Mouse (Mus musculus): ENCODE measurements at regions not wholly inside any gene's neighbourhood (a gene's known extent, or its start where the extent isn't known, plus 50 kb on each side); places are given as distances from the start of the nearest gene placed in this dataset.
A peak's percentile ranks its signal among the peaks of the same experiment; 100 is the strongest.

DNA sequence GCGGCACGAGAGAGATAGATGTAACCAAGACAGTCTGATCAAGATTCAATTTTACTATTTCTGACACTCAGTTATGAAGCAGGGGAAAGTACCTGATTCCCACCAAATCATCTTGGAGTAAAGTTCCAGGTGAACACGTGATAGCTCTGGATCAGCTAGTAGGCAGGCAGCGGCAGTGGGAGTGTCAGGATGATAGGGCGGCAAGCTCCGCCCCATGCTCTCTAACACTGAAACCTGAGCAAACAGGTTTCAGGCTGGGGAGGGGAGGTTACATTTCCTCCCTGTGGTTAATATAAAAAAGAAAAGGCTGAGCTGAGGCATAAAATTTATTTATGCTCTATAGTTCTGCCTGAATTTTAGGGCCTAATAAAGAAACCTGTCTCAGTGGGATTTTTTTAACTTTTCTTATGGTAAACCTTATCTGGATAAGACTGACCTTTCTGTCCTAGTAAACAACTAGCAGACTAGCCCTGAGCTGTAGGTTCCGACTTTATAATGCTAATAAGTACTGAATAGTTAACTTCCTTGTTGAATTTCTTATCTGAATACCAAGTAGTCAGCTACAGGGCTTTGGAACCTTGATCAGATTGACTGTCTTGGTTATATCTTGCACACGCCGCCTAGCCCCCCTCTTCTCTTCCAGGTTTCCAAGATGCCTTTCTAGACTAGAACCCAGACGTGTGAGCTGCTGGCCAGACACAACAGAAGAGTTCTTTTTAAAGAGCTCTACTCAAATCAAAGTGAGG lies 254.9 kb upstream of the Dab2 start:
- Histone ChIP-seq H3K27me3 (ENCODE audit: insufficient read depth, low read length) (no peaks in the 10 kb centered on the region), H3K27ac (peak overlapping the region; percentile 51; the same call in 1 of the 2 replicates), H3K9ac (ENCODE audit: low read depth, low read length) (no peak overlapping the region), H3K9me3 (replicated peaks; ENCODE audit: low read length) (no peaks in the 10 kb centered on the region), H3K4me3 (replicated peaks; ENCODE audit: low read depth, low read length) (no peak overlapping the region), H3K4me2 (ENCODE audit: low read length) (peak overlapping the region; percentile 9; the same call in 1 of the 2 replicates), H3K4me1 (replicated peaks; ENCODE audit: insufficient read depth, low read length) (no peaks in the 10 kb centered on the region), H3K36me3 (ENCODE audit: insufficient read depth, low read length) (no peaks in the 10 kb centered on the region)
- 33% methylated on average over 10 of the region's 10 CpGs for WGBS
- no peak for TF ChIP-seq CTCF (IDR thresholded peaks at IDR 0.05; ENCODE audit: low read depth)
- no peak; the same call in 1 of the 2 replicates for ATAC-seq (replicated peaks; ENCODE audit: low FRiP score, low read depth)
- DNase-seq (ENCODE audit: low spot score): peak; percentile 67

DNA sequence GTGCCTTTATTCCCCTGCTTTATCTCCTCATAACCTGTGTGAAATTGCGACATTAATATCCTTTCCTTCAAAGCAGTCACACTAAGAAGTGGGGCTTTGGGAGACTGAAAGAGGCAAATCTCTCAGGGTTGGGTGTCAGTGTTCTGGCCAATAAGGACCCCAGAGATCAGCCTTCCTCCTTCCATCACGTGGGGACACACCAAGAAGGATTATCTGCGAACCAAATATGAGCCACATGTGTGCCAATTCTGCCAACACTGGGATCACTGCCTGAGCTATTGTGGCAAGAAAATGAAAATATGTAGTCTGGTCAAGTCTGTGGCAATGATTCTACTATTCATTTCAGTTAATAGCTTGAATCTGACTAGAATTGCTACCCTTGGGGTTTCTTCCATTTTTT lies 243.9 kb upstream of the Dab2 start:
- Histone ChIP-seq H3K4me2 (ENCODE audit: low read length) (no peak overlapping the region), H3K36me3 (ENCODE audit: insufficient read depth, low read length) (no peaks in the 10 kb centered on the region), H3K27ac (no peak overlapping the region), H3K9ac (ENCODE audit: low read depth, low read length) (no peak overlapping the region), H3K9me3 (replicated peaks; ENCODE audit: low read length) (no peaks in the 10 kb centered on the region), H3K27me3 (ENCODE audit: insufficient read depth, low read length) (no peaks in the 10 kb centered on the region), H3K4me1 (replicated peaks; ENCODE audit: insufficient read depth, low read length) (no peaks in the 10 kb centered on the region), H3K4me3 (replicated peaks; ENCODE audit: low read depth, low read length) (no peak overlapping the region)
- DNase-seq (ENCODE audit: low spot score) (no peak), ATAC-seq (replicated peaks; ENCODE audit: low FRiP score, low read depth) (no peak)
- WGBS: 88% methylated on average over 3 of the region's 3 CpGs
- no peak for TF ChIP-seq CTCF (IDR thresholded peaks at IDR 0.05; ENCODE audit: low read depth)

DNA sequence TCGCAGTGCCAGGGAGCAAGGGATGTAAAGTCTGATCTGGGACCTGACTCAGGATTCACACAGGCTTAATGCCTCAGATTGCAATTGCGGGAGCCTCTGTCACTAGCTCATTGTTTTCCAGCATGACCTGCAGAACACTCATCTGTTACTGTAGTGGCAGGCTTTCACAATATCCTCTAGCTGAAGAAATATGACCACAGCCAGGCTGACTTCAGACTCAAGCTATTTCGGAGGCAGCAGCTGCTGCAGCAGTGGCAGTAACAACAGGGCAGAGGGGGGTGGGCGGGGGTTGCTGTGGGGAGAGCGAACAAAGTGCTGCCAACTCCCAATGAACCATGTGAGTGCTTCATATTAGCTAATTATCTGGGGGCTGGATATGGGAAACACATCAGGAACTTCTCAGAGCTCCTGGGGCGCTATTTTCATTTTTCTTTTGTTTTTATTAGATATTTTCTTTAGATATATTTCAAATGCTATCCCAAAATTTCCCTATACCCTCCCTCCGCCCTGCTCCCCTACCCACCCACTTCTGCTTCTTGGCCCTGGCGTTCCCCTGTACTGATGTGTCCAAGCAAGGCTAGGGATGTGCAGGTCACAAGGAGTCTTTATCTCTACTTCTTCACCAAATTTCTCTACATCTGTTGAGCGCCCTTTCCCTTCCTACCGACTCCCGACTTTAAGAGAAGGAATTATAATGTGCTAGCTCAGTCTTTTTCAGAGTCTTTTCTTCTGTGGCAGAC lies 242.5 kb upstream of the Dab2 start:
- Histone ChIP-seq H3K27me3 (ENCODE audit: insufficient read depth, low read length) (no peaks in the 10 kb centered on the region), H3K4me3 (replicated peaks; ENCODE audit: low read depth, low read length) (no peak overlapping the region), H3K36me3 (ENCODE audit: insufficient read depth, low read length) (no peaks in the 10 kb centered on the region), H3K4me2 (ENCODE audit: low read length) (no peak overlapping the region), H3K9me3 (replicated peaks; ENCODE audit: low read length) (no peaks in the 10 kb centered on the region), H3K27ac (no peak overlapping the region), H3K9ac (ENCODE audit: low read depth, low read length) (no peak overlapping the region), H3K4me1 (replicated peaks; ENCODE audit: insufficient read depth, low read length) (no peaks in the 10 kb centered on the region)
- DNase-seq (ENCODE audit: low spot score) (peak; percentile 39), ATAC-seq (replicated peaks; ENCODE audit: low FRiP score, low read depth) (no peak)
- TF ChIP-seq CTCF (IDR thresholded peaks at IDR 0.05; ENCODE audit: low read depth): no peak
- WGBS: 47% methylated on average over 11 of the region's 11 CpGs

DNA sequence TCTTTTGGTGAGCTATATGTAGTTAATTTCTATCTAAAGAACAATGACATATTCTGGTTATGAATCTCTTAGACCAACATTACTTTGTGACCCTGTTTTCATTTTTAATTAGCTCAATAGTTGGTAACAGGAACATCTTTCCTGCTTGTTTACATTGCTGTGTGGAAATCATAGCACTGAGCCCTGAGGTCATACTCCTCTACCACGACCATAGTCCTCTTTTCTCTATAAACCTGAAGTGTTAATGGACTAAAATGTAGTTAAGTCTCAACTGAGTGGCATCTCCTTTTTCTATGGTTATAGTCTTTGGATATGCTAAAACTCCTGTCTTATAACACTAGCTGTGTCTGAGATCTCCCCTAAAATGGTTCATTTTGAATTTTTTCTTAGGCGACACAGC lies 240.2 kb upstream of the Dab2 start:
- no peaks in the 10 kb centered on the region for H3K27me3 ChIP-seq (ENCODE audit: insufficient read depth, low read length)
- no peaks in the 10 kb centered on the region for H3K4me1 ChIP-seq (replicated peaks; ENCODE audit: insufficient read depth, low read length)
- H3K36me3 ChIP-seq (ENCODE audit: insufficient read depth, low read length): no peaks in the 10 kb centered on the region
- no peak overlapping the region for H3K9ac ChIP-seq (ENCODE audit: low read depth, low read length)
- H3K4me2 ChIP-seq (ENCODE audit: low read length): no peak overlapping the region
- no peak overlapping the region for H3K4me3 ChIP-seq (replicated peaks; ENCODE audit: low read depth, low read length)
- no peak for ATAC-seq (replicated peaks; ENCODE audit: low FRiP score, low read depth)
- no peaks in the 10 kb centered on the region for H3K9me3 ChIP-seq (replicated peaks; ENCODE audit: low read length)
- TF ChIP-seq CTCF (IDR thresholded peaks at IDR 0.05; ENCODE audit: low read depth): no peak
- no peak for DNase-seq (ENCODE audit: low spot score)
- 59% methylated on average over 2 of the region's 2 CpGs for WGBS
- H3K27ac ChIP-seq: no peak overlapping the region

DNA sequence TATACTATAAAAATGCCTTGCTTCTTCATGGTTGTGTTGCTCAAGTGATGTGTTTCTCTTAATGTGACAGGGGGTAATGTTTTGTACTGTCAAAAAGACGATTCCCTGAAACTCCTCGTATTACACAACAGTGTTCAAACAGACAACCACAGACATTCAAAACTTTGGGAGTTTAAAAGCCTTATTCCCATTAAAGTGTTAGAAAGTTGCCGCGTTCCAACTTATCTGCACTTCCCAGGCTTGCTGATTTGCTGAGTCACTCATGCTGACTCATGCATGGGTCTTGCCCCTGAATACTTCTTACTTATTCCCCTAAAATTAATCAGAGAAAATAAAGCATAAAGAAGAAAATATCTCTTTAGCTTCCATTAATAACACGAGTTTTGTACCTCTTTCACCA lies 239.8 kb upstream of the Dab2 start:
- Histone ChIP-seq H3K9ac (ENCODE audit: low read depth, low read length) (no peak overlapping the region), H3K27ac (no peak overlapping the region), H3K4me1 (replicated peaks; ENCODE audit: insufficient read depth, low read length) (no peaks in the 10 kb centered on the region), H3K4me2 (ENCODE audit: low read length) (no peak overlapping the region), H3K9me3 (replicated peaks; ENCODE audit: low read length) (no peaks in the 10 kb centered on the region), H3K36me3 (ENCODE audit: insufficient read depth, low read length) (no peaks in the 10 kb centered on the region), H3K27me3 (ENCODE audit: insufficient read depth, low read length) (no peaks in the 10 kb centered on the region), H3K4me3 (replicated peaks; ENCODE audit: low read depth, low read length) (no peak overlapping the region)
- no peak for TF ChIP-seq CTCF (IDR thresholded peaks at IDR 0.05; ENCODE audit: low read depth)
- ATAC-seq (replicated peaks; ENCODE audit: low FRiP score, low read depth) (no peak), DNase-seq (ENCODE audit: low spot score) (no peak)
- WGBS: 79% methylated on average over 5 of the region's 5 CpGs

DNA sequence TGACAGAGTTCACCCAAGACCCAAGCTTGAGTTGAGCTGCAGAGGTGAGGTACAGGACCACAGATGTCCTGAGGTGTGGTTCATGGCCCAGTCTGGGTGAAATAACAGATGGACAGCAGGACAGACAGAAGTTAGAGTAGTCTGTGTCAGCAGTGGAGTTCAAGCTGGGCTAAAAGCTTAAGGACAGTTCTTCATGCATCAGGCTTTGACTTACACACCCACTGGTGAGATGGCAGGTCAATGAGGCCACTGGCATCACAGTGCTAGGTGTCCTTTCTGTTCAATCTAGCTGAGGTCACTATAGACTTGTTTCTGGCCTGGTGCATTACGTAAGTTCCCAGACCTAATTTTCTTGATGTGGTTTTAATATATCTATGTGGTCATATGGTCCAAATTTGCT lies 238.9 kb upstream of the Dab2 start:
- Histone ChIP-seq H3K4me2 (ENCODE audit: low read length) (no peak overlapping the region), H3K27me3 (ENCODE audit: insufficient read depth, low read length) (no peaks in the 10 kb centered on the region), H3K9ac (ENCODE audit: low read depth, low read length) (no peak overlapping the region), H3K36me3 (ENCODE audit: insufficient read depth, low read length) (no peaks in the 10 kb centered on the region), H3K9me3 (replicated peaks; ENCODE audit: low read length) (no peaks in the 10 kb centered on the region), H3K4me3 (replicated peaks; ENCODE audit: low read depth, low read length) (no peak overlapping the region), H3K4me1 (replicated peaks; ENCODE audit: insufficient read depth, low read length) (no peaks in the 10 kb centered on the region), H3K27ac (no peak overlapping the region)
- ATAC-seq (replicated peaks; ENCODE audit: low FRiP score, low read depth): no peak
- WGBS: 90% methylated on average over 1 of the region's 1 CpGs
- no peak for DNase-seq (ENCODE audit: low spot score)
- no peak for TF ChIP-seq CTCF (IDR thresholded peaks at IDR 0.05; ENCODE audit: low read depth)

All from kidney, postnatal 0 days (tissue).